Mouse (Mus musculus) kidney, adult 9 months (tissue): ENCODE data around the gene Sirt4.
"Not testable (repeated sequence)": the region's sequence is repeated elsewhere in the genome, so short reads cannot be mapped to it uniquely, and the experiment has no call there.

Source experiments
- DNase-seq: peaks from one replicate; pipeline ENCODE4 v3.0.0; 2022

Gene Sirt4

DNA sequence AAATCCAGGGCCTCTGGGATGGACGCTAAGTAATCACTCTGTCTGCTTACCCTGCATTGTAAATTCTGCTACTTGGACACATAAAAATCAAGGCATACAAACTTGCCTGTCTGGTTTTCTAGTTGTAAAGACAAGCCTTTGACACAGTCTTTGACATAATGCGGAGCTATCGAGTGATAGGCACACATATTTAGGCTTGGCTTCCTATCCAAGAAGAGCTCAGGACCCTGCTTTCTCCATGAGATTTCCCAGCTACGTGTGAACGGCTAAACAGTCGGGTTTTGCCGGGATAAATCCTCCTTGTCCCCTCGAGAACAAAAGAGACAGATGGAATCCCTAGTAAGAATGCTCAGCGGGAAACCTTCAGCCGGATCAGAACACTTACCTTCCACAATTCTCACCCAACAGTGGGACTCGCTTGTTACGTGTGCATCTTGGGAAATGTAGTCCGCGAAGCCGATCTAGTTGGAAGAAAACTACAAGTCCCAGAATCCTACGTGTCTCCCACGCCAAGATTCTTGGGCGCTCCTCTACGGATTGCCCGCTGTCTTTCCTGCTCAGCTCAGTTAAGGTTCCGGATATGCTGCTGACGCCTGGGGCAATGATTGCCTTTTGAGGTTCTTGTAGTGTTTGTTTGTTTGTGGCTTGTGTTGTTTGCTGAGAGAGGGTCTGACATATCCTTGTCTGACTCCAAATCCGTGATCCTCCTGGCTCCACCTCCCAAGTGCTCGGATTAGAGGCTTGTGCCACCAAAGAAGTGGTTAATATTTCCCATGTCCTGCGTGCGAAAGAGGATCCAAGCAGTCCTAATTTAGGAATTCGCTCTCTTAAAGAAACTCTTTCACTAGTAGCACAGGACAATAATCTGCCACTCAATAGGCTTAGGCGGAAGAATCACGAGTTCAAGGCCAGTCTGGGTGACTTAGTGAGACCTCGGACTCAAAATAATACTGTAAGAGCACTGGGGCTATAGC is at the start of gene Sirt4:
Gene Sirt4 (minus strand): TSS at position 779 of the 974 bp plus-strand sequence.
- peak; percentile 96 for DNase-seq

DNA sequence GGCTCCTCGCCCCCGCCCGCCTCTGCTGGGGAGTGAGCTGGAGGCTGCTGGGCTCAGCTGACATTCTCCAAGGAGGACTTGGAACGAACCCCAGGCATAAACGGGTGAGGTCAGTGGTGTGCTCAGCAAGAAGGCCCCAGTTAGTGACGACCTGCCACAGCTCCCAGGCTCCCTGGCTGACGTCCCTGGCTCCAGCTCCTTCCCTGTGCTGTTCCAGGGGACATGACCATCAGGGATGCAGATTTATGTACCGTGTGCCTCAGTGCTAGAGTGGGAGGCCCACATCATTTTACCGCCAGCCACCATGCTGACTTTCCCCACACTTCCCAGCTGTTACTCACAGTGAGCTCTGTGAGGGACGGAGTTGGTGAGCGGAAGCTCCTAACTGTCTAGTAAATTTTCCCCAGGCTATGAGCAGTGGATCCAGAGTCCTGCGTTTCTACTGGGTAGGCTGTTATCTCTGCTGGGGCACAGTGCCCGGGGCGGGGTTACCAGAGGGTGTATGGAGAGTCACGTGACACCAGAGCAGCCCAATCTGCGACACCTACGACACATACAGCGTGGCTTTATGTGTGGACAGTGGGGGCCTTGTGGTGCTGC is 47.2 kb upstream of the Sirt4 start:
- DNase-seq: peak; percentile 82

DNA sequence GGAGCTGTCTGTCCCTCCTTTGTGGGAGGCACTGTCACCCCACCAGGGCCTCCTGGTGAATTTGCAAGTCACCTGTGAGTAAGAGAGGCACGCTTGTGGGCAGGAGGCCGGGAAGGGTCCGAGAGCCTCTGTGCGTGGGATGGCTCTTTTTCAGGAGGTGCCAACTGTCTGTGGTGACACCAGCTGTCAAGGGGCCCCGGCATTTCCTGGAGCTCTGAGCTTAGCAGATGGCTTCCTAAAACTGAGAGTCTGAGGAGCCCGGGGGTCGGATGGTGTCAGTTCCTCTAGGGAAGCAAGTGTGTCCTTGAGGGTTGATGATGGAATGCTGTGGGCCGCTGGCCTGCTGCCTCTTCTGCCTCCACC is 45.9 kb upstream of the Sirt4 start:
- peak; percentile 53 for DNase-seq

DNA sequence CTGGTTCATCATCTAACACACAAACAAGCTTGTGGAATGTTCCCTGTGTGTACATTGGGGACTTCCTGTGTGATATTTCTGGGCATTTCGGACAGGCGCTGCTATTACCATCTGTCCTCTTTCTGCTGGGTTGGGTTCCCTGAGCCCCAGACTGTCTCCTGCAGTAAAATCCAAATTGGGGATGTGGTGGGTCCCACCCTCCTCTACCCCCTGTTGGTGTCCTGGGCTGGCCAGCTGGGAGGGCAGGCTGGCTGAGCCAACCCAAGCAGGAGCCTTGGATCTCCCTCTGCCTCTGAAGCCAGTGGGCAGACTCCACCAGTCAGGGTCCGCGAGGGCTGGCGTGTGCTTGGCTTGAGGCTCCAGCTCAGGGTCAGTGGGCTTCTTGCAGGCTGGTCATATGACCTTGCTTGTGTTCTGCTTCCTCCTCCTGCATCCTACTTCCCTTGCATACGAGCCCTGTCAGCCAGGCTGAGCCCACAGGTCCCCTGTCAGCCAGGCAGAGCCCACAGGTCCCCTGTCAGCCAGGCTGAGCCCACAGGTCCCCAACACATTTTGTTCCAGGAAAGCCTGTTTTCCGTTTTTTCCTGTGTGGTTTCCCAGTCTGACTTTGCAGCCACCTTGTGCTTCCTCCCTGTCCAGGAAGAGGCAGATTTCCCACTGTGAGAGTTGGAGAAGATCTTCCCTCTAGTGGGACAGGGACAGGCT is 45.4 kb upstream of the Sirt4 start:
- no peak for DNase-seq

DNA sequence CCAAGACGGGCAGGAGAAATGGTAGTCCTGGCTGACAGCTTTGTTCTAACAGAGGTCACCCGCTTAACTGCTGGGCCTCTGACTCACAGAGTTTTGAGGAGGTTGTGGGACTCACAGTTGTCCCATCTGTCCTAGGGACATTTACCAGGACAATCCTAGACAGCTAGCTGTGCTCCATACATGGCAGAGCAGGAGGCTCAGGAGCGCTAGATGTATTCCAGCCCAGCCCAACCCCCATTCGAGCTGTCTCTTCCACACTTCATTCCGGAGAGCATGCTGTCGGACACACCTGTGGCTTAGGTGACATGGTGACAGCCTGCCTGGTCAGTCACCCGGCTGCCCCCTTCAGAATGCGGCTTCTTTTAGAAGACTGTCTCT is 44.8 kb upstream of the Sirt4 start:
- DNase-seq: no peak

DNA sequence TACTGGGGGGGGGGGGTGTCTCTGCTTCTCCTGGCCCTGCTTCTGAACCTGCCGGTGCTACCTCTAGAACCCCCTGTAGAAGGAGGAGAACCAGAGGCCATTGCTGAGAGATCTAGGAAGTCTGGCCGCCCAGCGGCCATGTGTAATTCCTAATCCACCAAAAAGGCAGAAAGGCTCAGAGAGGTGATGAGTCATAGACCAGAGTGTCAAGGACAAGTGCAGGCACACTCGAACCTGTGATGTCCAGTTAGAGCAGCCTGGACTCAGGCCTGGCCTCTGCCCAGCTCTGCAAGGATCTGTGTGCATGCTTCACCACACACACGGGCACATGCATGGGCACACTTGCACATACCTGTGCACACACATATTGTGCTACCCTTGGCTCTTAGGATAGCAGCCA is 43.6 kb upstream of the Sirt4 start:
- no peak for DNase-seq

DNA sequence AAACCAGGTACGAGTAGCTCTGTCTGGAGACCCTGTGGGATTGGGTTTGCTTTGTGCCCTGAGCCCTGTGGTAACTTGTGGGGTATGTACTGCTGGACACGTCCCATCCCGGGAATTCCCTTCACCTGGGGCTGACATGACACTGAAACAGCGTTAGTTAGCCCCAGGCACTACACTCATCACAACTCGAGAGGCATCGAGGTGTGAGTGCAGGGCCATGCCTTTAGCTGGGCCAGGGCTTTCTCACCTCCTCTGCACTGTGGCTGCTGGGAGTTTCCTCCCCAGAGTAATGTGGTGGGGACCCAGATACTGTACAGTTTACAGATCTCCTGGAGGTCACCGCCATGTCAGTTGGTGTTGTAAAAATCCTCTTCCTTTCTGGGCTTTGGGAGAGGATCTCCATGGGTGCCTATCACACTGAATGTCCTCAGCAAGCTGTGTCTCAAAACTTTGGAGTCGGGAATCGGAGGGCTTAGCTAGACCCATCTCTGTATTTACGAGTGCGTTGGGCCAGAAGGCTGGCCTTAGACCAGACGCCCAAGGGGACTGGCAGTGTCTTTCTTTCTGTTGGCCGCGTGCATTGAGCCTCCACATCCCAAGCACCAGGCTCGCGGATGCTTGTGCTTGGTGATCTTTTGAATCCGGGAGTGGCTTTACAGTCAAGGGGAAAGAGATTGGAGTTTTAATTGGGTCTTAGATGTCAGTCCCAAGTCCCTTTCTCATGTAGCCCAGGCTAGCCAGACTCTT is 42.1 kb upstream of the Sirt4 start:
- no peak for DNase-seq

DNA sequence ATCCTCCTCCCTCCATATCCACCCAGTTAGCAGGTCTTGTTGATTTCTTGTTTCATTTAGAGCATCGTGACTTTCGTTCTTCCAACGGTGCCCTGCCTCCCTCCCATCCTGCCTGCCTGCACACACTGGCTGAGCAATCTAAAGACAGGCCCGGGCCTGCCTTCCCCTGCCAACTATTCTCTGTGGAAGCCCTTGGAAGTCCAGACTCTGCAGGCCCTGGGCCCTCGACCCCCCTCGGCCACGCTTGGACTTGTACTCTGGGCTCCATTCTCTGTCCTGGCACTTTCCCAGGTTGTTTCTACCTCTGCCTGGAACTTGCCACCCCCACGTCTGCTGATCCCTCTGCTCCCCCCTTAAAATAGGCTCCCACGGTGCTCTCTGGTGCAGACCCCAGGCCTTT is 41.4 kb upstream of the Sirt4 start:
- DNase-seq: peak; percentile 66

DNA sequence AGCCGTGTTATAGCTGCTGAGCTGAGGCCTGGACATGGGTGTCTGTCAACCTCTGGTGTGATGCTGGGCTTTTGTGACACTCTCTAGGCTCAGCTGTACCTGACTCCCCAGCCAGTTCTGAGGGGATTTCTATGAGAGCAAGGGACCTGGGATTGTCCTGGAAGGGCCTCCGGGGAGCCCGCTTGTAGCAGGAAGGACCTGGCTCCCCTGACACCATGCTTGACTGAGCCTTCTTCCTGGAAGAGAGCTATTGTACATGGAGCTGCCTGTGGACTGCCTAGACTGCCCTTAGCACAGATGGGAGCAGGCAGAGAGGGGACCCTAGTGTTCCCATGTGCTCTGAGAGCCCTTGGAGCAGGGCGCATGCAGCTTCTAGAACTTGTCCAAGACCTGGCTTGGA is 40.9 kb upstream of the Sirt4 start:
- no peak for DNase-seq

DNA sequence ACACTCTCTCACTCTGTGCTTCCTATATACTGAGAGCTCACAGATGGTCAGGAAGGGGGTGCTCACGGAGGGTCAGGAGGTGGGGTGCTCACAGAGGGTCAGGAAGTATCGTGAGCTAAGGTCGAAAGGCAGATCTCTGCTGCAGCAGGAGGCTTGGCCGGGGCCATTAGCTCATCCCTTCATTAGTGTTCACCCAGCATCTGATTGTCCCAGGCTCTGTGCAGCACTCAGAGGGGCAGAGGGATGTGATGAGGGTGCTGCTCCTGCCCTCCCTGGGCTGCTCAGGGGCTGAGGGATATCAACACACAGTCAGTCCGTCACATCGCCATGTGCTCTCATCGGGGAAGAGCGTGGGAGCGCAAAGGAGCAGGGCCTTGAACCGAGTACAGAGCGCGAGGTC is 39.9 kb upstream of the Sirt4 start:
- DNase-seq: no peak

DNA sequence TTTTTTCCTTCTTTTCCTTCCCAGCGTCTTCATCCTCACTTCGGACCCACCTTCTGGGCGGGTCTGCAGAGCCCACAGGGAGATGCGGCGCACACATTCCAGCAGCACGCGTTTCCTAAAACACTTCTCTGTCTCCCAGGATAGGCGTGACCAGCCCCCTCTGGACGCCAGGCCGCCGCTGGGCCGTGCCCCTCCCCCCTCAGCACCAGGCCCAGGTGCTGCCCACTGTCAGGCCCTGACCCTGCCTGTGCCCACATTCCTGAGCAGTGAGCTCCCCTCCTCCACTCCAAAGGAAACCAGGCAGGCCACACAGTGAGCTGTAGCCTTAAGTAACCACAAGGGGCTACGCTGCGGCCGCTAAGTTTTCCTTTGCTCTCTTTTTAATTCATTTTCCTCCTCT is 39.4 kb upstream of the Sirt4 start:
- DNase-seq: peak; percentile 73

DNA sequence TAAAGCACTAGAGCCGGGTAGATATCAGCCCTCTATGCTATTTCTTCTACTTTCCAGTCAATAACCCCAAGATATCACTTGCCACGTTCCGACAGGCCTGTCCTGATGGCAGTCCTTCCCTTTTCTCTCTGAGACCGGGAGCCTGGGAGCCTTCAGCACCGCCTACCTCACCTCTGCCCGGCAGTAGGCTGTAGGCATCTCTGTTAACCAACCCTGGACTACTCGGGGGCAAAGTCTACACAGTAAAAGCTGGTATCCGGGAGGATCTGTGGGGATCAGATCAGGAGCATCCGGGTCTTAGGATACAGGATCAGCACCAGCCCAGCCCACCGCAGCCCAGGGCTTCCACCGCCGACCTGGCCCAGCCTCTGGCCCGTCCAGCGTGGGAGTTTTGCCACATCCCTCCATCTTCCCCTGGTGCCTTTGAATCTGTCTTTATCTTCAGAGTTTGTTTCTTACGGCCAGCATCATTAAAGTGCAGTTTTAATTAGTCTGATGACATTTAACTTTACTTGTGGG is 38.5 kb upstream of the Sirt4 start:
- peak; percentile 74 for DNase-seq

DNA sequence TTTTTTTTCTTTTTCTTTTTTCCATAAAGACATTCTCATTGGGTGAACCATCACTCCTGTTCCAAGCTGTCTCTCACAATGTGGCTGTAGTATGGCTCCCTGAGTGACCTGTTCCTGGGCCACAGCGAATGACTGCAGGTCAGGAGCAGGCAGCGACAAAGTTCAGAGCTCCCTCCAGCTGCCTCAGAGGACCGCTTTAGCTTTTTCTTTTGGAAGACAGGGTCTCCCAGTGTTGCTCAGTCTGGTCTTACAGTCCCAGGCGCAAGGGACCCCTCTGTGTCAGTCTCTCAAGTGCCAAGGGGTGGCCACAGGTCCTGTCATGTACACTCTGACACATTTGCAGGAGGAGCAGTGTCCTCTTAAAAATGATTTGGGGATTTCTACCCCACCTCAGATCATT is 38.0 kb upstream of the Sirt4 start:
- no peak for DNase-seq

DNA sequence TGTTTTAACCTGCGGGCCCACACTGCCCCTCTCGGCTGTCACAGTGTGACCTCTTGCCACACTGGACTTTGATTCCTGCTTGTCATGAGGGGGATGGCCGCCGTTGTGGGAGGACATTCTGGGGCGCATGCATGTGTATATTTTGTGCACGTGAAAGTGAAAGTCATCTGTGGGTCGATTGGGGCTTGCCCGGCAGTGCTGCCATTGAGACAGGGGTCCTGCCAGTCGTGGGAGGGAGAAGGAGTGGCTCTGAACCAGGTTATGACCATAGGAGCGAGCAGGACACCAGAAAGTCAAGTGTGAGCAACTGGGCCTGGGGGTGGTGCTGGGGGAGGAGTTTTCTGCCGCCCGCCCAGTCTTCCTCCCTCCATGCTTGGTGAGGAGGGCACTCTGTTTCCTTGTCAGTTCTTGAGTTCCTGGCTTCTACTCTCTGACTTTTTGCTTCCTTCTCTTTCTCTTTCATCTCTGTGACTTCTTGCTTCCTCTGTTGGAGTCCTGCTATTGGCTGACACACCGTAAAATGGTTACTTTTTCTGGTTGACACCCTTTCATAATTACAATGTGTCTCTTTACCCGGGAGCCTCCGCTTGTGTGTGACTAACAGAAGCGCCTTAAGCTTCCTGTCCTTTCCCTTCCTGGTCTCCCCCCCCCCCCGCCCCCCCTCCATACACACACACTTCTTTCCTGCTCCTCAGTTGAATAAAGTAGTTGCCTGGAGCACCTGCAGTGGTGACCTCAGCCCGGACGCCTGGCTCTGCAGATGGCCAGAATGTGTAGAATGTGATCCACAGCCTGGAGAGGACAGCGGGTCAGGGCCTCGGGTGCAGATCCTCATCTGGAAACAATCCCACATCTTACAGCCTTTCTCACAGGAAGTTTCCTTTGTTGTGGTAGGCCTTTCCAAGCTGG is 37.3 kb upstream of the Sirt4 start:
- peak; percentile 85 for DNase-seq

DNA sequence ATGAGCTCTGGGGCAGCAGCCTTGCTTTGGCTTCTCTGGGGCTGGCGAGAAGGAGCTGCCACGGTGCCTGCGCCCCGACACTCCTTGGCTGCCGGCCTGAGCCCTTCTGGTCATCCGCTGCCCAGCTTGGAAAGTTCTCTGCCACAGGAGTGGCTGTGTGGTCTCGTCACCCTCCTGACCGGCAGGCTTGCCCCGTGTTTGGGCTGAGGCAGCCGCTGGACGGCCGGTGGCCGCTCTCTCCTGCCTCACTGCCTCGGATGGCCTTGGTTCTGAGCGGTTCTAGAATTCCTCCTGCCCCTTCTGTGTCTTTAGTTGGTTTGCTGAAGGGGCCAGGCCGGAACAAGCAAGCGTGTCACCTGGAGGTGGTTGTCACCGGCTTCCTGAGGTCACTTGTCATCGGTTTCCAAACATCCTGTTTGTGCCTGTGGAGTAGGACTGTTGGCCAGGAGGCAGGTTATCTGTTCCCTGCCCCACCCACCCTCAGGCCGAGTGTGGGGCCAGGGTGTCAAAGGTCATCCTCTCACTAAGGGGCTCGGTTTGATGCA is 35.9 kb upstream of the Sirt4 start:
- peak; percentile 77 for DNase-seq

DNA sequence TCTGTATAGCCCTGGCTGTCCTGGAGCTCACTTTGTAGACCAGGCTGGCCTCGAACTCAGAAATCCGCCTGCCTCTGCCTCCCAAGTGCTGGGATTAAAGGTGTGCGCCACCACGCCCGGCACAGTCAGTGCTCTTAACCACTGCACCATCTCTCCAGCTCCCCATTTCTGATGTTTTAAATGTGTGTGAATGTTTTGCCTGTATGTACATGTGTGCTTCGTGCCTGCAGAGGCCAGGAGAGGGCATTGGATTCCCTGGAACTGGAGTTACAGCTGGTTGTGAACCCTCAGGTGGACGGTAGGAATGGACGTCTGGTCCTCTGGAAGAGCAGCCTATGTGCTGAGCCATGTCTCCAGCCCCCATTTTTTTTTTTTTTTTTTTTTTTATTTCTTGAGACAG is 33.7 kb upstream of the Sirt4 start:
- not testable (repeated sequence) for DNase-seq

DNA sequence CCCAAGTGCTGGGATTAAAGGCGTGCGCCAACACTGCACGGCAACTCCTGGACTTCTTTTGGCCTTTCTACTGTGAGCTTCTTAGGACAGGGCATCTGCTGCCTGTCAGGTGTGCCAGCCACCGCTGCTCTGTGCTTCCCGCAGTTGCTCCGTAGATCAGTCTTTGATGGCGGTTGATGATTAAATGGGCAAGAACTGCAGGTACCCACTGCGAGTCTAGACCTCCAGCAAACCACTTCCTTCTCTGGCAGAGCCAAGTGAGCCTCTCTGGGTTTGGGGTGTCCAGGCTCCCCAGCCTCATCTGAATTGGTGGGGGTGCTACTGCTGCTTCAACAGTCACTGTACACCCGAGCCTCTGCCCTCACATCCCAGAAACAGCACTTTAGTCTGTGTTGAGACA is 33.0 kb upstream of the Sirt4 start:
- DNase-seq: no peak

DNA sequence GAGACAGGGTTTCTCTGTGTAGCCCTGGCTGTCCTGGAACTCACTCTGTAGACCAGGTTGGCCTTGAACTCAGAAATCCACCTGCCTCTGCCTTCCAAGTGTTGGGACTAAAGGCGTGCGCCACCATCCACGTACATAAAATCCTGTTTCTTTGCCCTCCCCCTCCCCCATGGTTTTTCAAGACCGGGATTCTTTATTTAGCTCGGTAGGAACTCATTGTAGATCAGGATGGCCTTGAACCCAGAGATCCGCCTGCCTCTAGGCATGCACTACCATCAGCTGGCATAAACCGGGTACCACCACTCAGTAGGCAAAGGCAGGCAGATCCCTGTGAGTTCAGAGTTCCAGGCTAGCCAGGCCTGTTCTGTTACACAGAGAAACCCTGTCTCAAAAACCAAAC is 32.4 kb upstream of the Sirt4 start:
- DNase-seq: no peak

DNA sequence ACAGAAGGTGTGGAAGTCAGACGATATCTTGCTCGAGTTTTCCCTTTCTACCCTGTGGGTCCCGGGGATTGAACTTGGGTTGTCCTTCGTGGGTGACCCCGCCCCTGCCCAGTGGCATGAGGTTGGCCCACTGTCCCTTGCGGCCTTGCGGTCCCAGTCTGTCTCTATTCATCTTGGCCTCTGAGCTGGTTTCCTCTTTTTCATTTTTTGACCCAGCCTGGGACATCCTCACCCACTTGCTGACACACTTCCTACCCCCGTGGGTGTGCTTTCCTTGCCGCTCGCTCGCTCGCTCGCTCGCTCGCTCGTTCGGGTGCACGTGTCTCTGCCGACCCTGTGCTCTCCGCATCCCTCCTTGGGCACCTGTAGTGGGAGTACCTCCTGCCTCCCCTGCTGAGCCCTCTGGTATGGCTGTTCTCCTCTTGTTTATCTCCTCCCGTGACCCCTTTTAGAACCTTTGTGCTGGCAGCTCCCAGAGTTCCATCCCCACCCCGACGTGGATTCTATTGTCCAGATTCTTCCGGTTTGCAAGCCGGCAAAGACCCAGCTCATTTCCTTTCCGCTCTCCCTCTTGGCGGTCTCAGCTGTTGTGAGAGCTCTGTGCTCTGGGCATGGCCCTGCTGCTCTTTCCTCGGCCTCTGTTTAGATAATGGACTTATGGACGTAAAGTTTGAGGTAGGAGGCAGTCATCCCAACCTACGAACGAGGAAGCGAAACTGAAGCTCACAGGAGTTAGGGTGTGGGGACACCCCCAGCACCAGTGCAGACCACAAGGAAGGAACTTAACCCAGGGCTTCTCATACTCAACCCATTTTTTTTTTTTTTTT is 31.8 kb upstream of the Sirt4 start:
- DNase-seq: peak; percentile 66

DNA sequence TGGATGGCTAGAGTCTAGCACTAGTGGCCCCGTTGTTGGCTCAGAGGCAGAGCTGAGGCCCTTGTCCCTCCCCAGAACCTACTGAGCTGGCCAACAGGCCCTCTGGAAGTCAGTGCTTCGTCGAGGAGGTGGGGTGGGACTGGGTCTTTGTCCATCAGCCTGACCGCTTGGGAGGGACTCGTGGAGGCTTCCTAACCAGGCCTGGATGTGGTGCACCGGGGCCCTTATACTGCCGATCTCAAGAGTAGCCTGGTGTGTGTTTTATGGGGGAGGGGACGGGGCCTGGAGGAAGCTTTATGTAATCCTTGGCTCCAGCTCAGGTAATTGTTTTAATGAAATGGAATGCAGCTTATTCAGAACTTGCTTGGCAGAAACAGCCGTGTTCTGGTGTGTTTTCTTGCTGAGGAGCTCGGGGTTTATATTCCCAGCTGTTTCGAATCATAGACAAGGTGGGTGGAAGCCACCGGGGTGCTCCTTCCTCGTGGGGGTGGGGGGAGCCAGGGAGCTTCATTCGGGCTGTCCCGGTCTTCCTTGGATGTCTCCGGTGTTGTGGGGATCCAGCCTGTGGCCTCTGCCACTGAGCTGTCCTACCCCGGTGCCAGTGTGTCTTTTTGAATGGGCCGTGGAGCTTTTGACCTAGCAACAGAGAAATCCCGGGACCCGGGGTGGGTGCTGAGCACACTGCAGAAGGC is 30.5 kb upstream of the Sirt4 start:
- peak; percentile 90 for DNase-seq
